Mouse (Mus musculus): ENCODE measurements around the gene Trim65. TPM values are rescaled to one million over a fixed set of nuclear protein-coding genes. Genes with fewer than 3 reads are reported as not detected.

Trim65 gene
- polyA plus RNA-seq, 1 experiment from 2014 or later = 3.1 TPM

DNA sequence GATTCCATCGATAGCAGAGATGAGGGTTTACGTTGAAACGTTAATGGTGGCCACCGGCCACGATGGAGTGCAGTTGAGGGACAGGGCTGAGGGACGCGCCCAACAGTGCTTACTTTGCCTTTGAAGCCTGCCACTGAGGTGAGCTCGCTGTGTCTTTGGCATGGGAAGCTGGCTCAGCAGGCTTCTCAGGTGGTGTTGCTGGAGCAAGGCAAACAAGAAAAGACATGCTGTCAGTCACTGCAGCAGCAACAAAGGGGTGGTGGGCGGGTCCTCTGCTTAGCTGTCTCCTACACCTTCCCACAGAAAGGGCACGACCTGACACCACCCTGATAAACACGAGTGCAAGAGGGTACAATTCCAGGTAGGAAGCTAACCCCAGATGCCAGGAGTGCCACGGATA lies 30.4 kb upstream of the Trim65 start:
- no peaks in the 10 kb centered on the region for H3K4me1 ChIP-seq (replicated peaks; ENCODE audit: control insufficient read depth, insufficient read depth, low read length)
- H3K27ac ChIP-seq (ENCODE audit: low read depth, low read length) = no peak overlapping the region

DNA sequence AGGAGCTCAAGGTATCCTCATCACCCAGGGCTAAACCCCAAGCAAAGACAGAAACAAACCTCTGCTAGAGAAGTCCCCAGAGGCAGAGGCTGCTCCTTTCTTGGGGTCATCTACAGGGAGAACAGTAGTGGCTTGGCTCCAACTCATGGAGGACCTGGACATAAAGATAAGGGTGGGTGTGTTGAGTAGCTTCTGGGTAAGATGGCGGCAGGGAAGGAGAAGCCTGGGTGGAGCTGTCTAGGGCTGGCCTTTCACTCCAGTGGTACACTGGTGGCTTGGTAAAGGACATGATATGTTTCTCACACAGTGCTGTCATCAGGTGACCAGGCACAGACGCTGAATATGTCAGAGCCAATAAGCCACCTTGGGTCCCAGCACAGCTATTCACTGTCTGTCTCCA lies 20.0 kb upstream of the Trim65 start:
- no peaks in the 10 kb centered on the region for H3K27me3 ChIP-seq (replicated peaks; ENCODE audit: control insufficient read depth, insufficient read depth, low read length)
- 89% methylated on average over 2 of the region's 2 CpGs for WGBS
- ATAC-seq = no peak

More for the DNA sequence above, 30.4 kb upstream of the Trim65 start:
- Histone ChIP-seq H3K27me3 (replicated peaks; ENCODE audit: control insufficient read depth, insufficient read depth, low read length) (no peaks in the 10 kb centered on the region), H3K36me3 (ENCODE audit: control insufficient read depth, insufficient read depth) (peaks cover 23% of the 10 kb centered on the region; the same call in 1 of the 2 replicates), H3K9me3 (ENCODE audit: control insufficient read depth) (no peaks in the 10 kb centered on the region), H3K9ac (ENCODE audit: low read depth, low read length) (no peak overlapping the region), H3K4me3 (ENCODE audit: low read depth, low read length) (no peak overlapping the region), H3K4me2 (replicated peaks; ENCODE audit: low read depth) (no peak overlapping the region)
- no peak for ATAC-seq
- no peak for TF ChIP-seq CTCF (IDR thresholded peaks at IDR 0.05; ENCODE audit: low read depth)
- WGBS = 47% methylated on average over 12 of the region's 12 CpGs

DNA sequence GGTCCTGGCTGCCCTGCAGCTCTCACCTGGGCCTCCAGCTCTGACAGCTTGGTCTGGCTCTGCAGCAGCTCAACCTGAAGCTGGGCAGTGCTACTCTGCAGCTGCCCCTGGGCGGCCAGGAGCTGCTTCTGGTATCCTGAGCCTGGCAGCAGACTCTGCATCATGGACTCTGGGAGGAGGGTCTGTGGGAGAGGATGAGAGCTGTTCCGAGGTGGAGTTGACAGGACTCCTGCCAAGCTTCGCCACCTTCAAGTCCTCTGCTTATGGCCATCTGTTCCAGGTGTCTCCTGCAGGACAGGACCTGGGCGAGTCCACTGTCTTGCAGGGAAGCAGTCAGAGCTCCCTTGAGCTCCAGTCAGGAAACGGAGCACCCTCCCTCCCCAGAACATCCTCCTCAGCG lies 18.4 kb upstream of the Trim65 start:
- 86% methylated on average over 6 of the region's 6 CpGs for WGBS
- H3K9me3 ChIP-seq (ENCODE audit: control insufficient read depth) = no peaks in the 10 kb centered on the region
- H3K36me3 ChIP-seq (ENCODE audit: control insufficient read depth, insufficient read depth) = peaks cover 87% of the 10 kb centered on the region
- no peak overlapping the region for H3K9ac ChIP-seq (ENCODE audit: low read depth, low read length)
- no peak for TF ChIP-seq CTCF (IDR thresholded peaks at IDR 0.05; ENCODE audit: low read depth)
- no peak overlapping the region for H3K4me3 ChIP-seq (ENCODE audit: low read depth, low read length)
- no peak overlapping the region for H3K27ac ChIP-seq (ENCODE audit: low read depth, low read length)
- no peaks in the 10 kb centered on the region for H3K27me3 ChIP-seq (replicated peaks; ENCODE audit: control insufficient read depth, insufficient read depth, low read length)
- H3K4me1 ChIP-seq (replicated peaks; ENCODE audit: control insufficient read depth, insufficient read depth, low read length) = no peaks in the 10 kb centered on the region
- no peak overlapping the region for H3K4me2 ChIP-seq (replicated peaks; ENCODE audit: low read depth)
- ATAC-seq = no peak

More for the DNA sequence above, 20.0 kb upstream of the Trim65 start:
- H3K4me1 ChIP-seq (replicated peaks; ENCODE audit: control insufficient read depth, insufficient read depth, low read length) = no peaks in the 10 kb centered on the region
- H3K36me3 ChIP-seq (ENCODE audit: control insufficient read depth, insufficient read depth) = peaks cover 86% of the 10 kb centered on the region
- TF ChIP-seq CTCF (IDR thresholded peaks at IDR 0.05; ENCODE audit: low read depth) = no peak
- no peaks in the 10 kb centered on the region for H3K9me3 ChIP-seq (ENCODE audit: control insufficient read depth)
- no peak overlapping the region for H3K9ac ChIP-seq (ENCODE audit: low read depth, low read length)
- H3K4me2 ChIP-seq (replicated peaks; ENCODE audit: low read depth) = no peak overlapping the region
- H3K4me3 ChIP-seq (ENCODE audit: low read depth, low read length) = no peak overlapping the region
- H3K27ac ChIP-seq (ENCODE audit: low read depth, low read length) = no peak overlapping the region

DNA sequence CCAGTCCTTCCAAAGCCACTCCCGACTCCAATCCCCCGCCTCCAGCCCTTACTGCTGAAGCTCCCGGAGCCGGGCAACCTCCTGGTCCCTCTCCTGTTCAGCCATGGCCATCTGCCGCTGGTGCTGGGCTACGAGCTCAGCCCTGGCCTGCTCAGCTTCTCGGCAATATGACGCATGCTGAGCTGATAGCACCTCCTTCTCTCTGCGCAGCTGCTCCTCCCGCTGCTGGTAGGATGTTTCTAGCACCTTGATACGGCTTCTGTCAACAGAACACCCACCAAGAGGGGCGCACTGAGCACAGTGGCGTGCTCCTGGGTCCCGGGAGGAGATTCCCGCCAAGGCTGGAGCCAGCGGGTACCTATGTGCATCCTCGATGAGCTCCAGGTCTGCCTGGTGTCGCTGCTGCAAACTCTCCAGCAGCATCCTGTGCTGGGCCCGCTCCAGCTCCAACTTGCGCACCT lies 17.9 kb upstream of the Trim65 start:
- no peak overlapping the region for H3K4me2 ChIP-seq (replicated peaks; ENCODE audit: low read depth)
- ATAC-seq = no peak
- no peaks in the 10 kb centered on the region for H3K9me3 ChIP-seq (ENCODE audit: control insufficient read depth)
- TF ChIP-seq CTCF (IDR thresholded peaks at IDR 0.05; ENCODE audit: low read depth) = no peak
- no peaks in the 10 kb centered on the region for H3K27me3 ChIP-seq (replicated peaks; ENCODE audit: control insufficient read depth, insufficient read depth, low read length)
- WGBS = 67% methylated on average over 20 of the region's 20 CpGs
- no peaks in the 10 kb centered on the region for H3K4me1 ChIP-seq (replicated peaks; ENCODE audit: control insufficient read depth, insufficient read depth, low read length)
- no peak overlapping the region for H3K4me3 ChIP-seq (ENCODE audit: low read depth, low read length)
- H3K27ac ChIP-seq (ENCODE audit: low read depth, low read length) = no peak overlapping the region
- H3K36me3 ChIP-seq (ENCODE audit: control insufficient read depth, insufficient read depth) = peaks cover 90% of the 10 kb centered on the region
- no peak overlapping the region for H3K9ac ChIP-seq (ENCODE audit: low read depth, low read length)

DNA sequence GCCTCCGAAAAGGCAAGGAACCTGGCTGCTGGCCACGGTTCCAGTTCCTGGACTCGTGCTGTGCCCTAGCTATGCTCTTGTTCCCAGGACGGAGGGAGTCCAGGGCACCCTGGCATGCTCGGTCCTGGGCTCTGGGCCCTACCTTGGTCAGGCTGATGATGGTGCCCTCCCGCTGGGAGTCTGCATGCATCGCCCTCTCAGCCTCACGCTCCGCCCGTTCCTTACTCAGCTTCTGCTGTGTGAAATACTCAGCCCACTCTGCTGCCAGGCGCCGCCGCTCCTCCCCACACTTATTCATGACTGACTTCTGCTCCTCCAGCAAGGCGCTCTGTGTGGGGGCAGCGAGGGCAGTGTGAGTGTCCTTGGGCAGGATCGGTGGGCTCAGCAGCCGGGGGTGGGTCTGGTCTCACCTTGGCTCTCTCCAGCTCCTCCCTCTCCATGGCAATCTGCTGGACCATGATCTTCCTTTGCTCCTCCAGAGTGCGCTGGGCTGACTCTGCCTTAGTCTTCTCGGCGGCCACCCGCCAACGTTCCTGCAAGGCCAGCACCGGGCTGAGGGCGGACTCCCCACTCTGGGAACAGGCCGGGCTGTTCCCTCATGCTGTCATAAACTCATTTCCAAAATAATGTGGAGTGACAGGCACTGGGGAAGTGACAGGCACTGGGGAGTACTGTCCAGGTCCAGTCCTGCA lies 15.5 kb upstream of the Trim65 start:
- no peak for ATAC-seq

DNA sequence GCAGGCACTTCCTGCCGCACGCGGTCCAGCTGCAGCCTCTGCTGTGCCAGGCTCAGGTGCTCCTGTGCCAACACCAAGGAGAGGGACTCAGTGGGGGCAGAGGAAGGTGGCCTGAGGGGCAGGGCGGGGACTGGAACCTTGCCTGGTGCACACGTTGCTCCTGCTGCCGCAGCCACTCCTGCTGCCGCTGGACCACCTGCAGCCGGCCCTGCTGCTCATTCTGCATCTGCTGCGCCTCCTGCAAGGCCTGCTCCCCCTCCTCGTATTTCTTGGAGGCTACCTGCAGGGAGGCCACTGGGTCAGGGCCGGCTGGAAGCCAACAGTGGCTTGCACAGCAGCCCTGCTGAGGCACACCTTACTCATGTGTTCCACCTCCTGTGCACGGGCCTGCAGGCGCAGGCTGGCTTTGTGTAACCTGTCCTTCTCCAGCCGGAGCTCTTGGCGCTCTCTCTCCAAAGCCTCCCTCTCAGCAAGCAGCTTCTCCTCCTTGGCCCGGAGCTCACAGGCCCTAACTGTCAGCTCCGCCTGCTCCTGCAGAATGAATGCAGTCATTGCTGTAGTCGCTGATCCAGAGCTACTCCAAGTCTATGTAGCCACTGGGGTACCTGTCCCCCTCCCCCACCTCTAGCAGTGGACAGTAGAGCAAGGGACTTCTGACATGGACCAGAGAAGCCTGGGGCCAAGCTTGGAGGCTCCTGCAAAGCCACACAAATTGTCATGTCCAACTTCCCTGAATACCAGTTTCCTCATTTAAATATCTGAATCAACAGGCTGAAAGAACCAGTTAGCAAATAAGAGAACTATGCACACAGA lies 14.8 kb upstream of the Trim65 start:
- peaks cover 70% of the 10 kb centered on the region for H3K36me3 ChIP-seq (ENCODE audit: control insufficient read depth, insufficient read depth)
- H3K9ac ChIP-seq (ENCODE audit: low read depth, low read length) = no peak overlapping the region
- no peaks in the 10 kb centered on the region for H3K4me1 ChIP-seq (replicated peaks; ENCODE audit: control insufficient read depth, insufficient read depth, low read length)
- no peaks in the 10 kb centered on the region for H3K27me3 ChIP-seq (replicated peaks; ENCODE audit: control insufficient read depth, insufficient read depth, low read length)
- no peaks in the 10 kb centered on the region for H3K9me3 ChIP-seq (ENCODE audit: control insufficient read depth)
- H3K4me2 ChIP-seq (replicated peaks; ENCODE audit: low read depth) = no peak overlapping the region
- no peak for ATAC-seq
- H3K27ac ChIP-seq (ENCODE audit: low read depth, low read length) = no peak overlapping the region
- no peak overlapping the region for H3K4me3 ChIP-seq (ENCODE audit: low read depth, low read length)
- WGBS = 79% methylated on average over 18 of the region's 18 CpGs
- no peak for TF ChIP-seq CTCF (IDR thresholded peaks at IDR 0.05; ENCODE audit: low read depth)

More for the DNA sequence above, 15.5 kb upstream of the Trim65 start:
- H3K9ac ChIP-seq (ENCODE audit: low read depth, low read length) = no peak overlapping the region
- H3K4me2 ChIP-seq (replicated peaks; ENCODE audit: low read depth) = no peak overlapping the region
- H3K27ac ChIP-seq (ENCODE audit: low read depth, low read length) = no peak overlapping the region
- H3K36me3 ChIP-seq (ENCODE audit: control insufficient read depth, insufficient read depth) = peaks cover 77% of the 10 kb centered on the region
- no peak for TF ChIP-seq CTCF (IDR thresholded peaks at IDR 0.05; ENCODE audit: low read depth)
- H3K9me3 ChIP-seq (ENCODE audit: control insufficient read depth) = no peaks in the 10 kb centered on the region
- no peaks in the 10 kb centered on the region for H3K4me1 ChIP-seq (replicated peaks; ENCODE audit: control insufficient read depth, insufficient read depth, low read length)
- WGBS = 83% methylated on average over 25 of the region's 25 CpGs
- H3K4me3 ChIP-seq (ENCODE audit: low read depth, low read length) = no peak overlapping the region
- no peaks in the 10 kb centered on the region for H3K27me3 ChIP-seq (replicated peaks; ENCODE audit: control insufficient read depth, insufficient read depth, low read length)

All from intestine, postnatal 0 days (tissue).